Mouse (Mus musculus): ENCODE measurements around the gene Zmiz1. TPM values are rescaled to one million over a fixed set of nuclear protein-coding genes. Genes with fewer than 3 reads are reported as not detected.
A peak's percentile ranks its signal among the peaks of the same experiment; 100 is the strongest.

Zmiz1 gene
- polyA plus RNA-seq, 1 experiment from 2014 or later = 18.0 TPM

DNA sequence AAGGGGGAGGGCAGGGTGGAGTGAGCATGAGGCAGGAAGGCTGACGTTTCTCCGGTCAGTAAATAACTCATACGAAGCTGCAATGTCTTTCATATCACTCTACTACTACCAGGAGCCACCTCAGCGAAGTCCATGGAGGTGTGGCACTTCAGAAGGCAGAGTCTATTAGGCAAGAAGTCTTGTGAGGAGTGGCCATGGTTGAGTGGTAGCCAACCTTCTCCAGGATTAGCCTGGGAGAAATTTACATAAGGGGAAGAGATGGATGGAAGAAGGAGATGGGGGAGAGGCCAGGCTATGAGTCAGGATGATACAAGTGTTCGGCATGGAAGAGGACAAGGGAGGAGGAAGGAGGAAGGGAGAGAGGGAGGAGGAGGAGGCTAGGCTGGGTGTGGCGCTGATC, 223.0 kb downstream of the Zmiz1 start:
- no peak overlapping the region for H3K27ac ChIP-seq (ENCODE audit: low read length)
- 54% methylated on average over 6 of the region's 6 CpGs for WGBS
- peak; percentile 47; the same call in 1 of the 2 replicates for ATAC-seq

GRCm38 (mm10) chr14:25686216-25686945, 227.4 kb downstream of the Zmiz1 start:
- DNase-seq (ENCODE audit: low spot score) = no peak
- TF ChIP-seq CTCF (IDR thresholded peaks at IDR 0.05) (no peak), EP300 (IDR thresholded peaks at IDR 0.05) (no peak)
- Histone ChIP-seq H3K27ac (ENCODE audit: low read length) (no peak overlapping the region), H3K4me2 (replicated peaks; ENCODE audit: low read depth, low read length) (no peak overlapping the region), H3K9ac (replicated peaks; ENCODE audit: low read depth) (no peak overlapping the region), H3K9me3 (ENCODE audit: low read length) (no peaks in the 10 kb centered on the region), H3K27me3 (replicated peaks; ENCODE audit: insufficient read depth, low read length) (no peaks in the 10 kb centered on the region), H3K4me3 (ENCODE audit: low read depth, low read length) (no peak overlapping the region), H3K4me1 (ENCODE audit: insufficient read depth, low read depth, low read length) (no peaks in the 10 kb centered on the region; the same call in 1 of the 2 replicates), H3K36me3 (ENCODE audit: insufficient read depth, low read length) (no peaks in the 10 kb centered on the region)
- 43% methylated on average over 7 of the region's 7 CpGs for WGBS
- ATAC-seq = peak; percentile 50

More for the DNA sequence above, 223.0 kb downstream of the Zmiz1 start:
- no peak for TF ChIP-seq EP300 (IDR thresholded peaks at IDR 0.05)
- TF ChIP-seq CTCF (IDR thresholded peaks at IDR 0.05) = no peak
- Histone ChIP-seq H3K4me1 (ENCODE audit: insufficient read depth, low read depth, low read length) (no peaks in the 10 kb centered on the region; the same call in 1 of the 2 replicates), H3K4me2 (replicated peaks; ENCODE audit: low read depth, low read length) (no peak overlapping the region), H3K27me3 (replicated peaks; ENCODE audit: insufficient read depth, low read length) (no peaks in the 10 kb centered on the region), H3K9me3 (ENCODE audit: low read length) (no peaks in the 10 kb centered on the region), H3K9ac (replicated peaks; ENCODE audit: low read depth) (no peak overlapping the region), H3K4me3 (ENCODE audit: low read depth, low read length) (no peak overlapping the region), H3K36me3 (ENCODE audit: insufficient read depth, low read length) (no peaks in the 10 kb centered on the region)
- DNase-seq (ENCODE audit: low spot score) = peak; percentile 63

- Histone ChIP-seq H3K36me3 (ENCODE audit: insufficient read depth, low read length) (no peaks in the 10 kb centered on the region), H3K4me1 (ENCODE audit: insufficient read depth, low read depth, low read length) (no peaks in the 10 kb centered on the region; the same call in 1 of the 2 replicates), H3K4me3 (ENCODE audit: low read depth, low read length) (no peak overlapping the region), H3K9me3 (ENCODE audit: low read length) (no peaks in the 10 kb centered on the region), H3K27ac (ENCODE audit: low read length) (0 out of 2 replicates have a peak overlapping the region, but pooled peaks have one; percentile 15), H3K27me3 (replicated peaks; ENCODE audit: insufficient read depth, low read length) (no peaks in the 10 kb centered on the region), H3K9ac (replicated peaks; ENCODE audit: low read depth) (no peak overlapping the region), H3K4me2 (replicated peaks; ENCODE audit: low read depth, low read length) (no peak overlapping the region)
- no peak for TF ChIP-seq EP300 (IDR thresholded peaks at IDR 0.05)
- TF ChIP-seq CTCF (IDR thresholded peaks at IDR 0.05) = no peak
- WGBS = 52% methylated on average over 10 of the region's 10 CpGs
- peak; percentile 77 for ATAC-seq
- DNase-seq (ENCODE audit: low spot score) = no peak
Measured at GRCm38 (mm10) chr14:25686983-25687901, 228.3 kb downstream of the Zmiz1 start.

DNA sequence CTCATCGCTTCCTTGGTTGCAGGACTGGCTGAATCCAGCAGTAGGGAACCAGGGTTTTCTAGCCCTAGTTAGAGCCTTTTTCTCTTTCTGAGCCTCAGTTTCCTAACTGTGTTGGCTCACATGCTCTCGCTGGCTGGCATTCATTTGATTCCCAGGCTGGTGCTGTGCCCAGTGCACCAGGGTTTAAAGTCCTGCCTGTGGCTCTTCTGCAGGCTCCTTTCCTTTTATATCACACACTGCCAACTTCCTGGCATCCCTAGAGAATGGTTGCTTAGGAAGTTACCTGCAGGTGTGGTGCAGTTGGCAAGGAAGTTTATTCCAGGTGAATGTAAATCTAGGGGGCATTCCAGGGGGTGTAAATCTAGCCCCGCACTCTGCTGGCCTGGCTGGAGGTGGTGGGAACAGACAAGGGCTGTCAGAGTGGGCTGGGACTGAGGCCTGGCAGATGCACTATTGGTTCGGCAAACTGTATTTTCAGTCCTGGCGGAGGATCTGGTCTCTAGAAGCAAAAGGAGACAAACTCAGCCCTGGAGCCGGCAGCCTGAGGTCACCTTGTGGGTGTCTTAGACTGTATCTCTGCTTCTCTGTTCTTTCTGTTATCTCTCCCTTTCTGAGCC, 234.4 kb downstream of the Zmiz1 start:
- peak overlapping the region; percentile 90 for H3K4me2 ChIP-seq (replicated peaks; ENCODE audit: low read depth, low read length)
- no peak overlapping the region for H3K9ac ChIP-seq (replicated peaks; ENCODE audit: low read depth)
- 0 out of 2 replicates have a peak, but pooled peaks cover 5% of the 10 kb centered on the region for H3K36me3 ChIP-seq (ENCODE audit: insufficient read depth, low read length)
- H3K27me3 ChIP-seq (replicated peaks; ENCODE audit: insufficient read depth, low read length) = no peaks in the 10 kb centered on the region
- 54% methylated on average over 6 of the region's 6 CpGs for WGBS
- peak overlapping the region; percentile 77; the same call in 1 of the 2 replicates for H3K4me3 ChIP-seq (ENCODE audit: low read depth, low read length)
- no peaks in the 10 kb centered on the region for H3K9me3 ChIP-seq (ENCODE audit: low read length)
- H3K4me1 ChIP-seq (ENCODE audit: insufficient read depth, low read depth, low read length) = peaks cover 4% of the 10 kb centered on the region; the same call in 1 of the 2 replicates
- peak overlapping the region; percentile 33; the same call in 1 of the 2 replicates for H3K27ac ChIP-seq (ENCODE audit: low read length)
- ATAC-seq = peak; percentile 20
- DNase-seq (ENCODE audit: low spot score) = no peak
- no peak for TF ChIP-seq CTCF (IDR thresholded peaks at IDR 0.05)
- TF ChIP-seq EP300 (IDR thresholded peaks at IDR 0.05) = no peak

GRCm38 (mm10) chr14:25693888-25694568, 235.0 kb downstream of the Zmiz1 start, which contains the start of gene Ppif:
Ppif (plus strand) TSS chr14:25694154.
- ATAC-seq = peak; percentile 95
- 2% methylated on average over 52 of the region's 70 CpGs for WGBS
- H3K9ac ChIP-seq (replicated peaks; ENCODE audit: low read depth) = peak within 1 kb of the TSS; percentile 48
- H3K9me3 ChIP-seq (ENCODE audit: low read length) = no peaks in the 10 kb centered on the region
- no peaks in the 10 kb centered on the region for H3K27me3 ChIP-seq (replicated peaks; ENCODE audit: insufficient read depth, low read length)
- peak; percentile 97 for DNase-seq (ENCODE audit: low spot score)
- H3K27ac ChIP-seq (ENCODE audit: low read length) = peak within 1 kb of the TSS; percentile 33; the same call in 1 of the 2 replicates
- peaks cover 7% of the 10 kb centered on the region; the same call in 1 of the 2 replicates for H3K36me3 ChIP-seq (ENCODE audit: insufficient read depth, low read length)
- peaks cover 4% of the 10 kb centered on the region; the same call in 1 of the 2 replicates for H3K4me1 ChIP-seq (ENCODE audit: insufficient read depth, low read depth, low read length)
- H3K4me3 ChIP-seq (ENCODE audit: low read depth, low read length) = peak within 1 kb of the TSS; percentile 77
- TF ChIP-seq CTCF (IDR thresholded peaks at IDR 0.05) (peak; percentile 100), EP300 (IDR thresholded peaks at IDR 0.05) (no peak)
- peak within 1 kb of the TSS; percentile 90 for H3K4me2 ChIP-seq (replicated peaks; ENCODE audit: low read depth, low read length)
